Mouse (Mus musculus) CH12.LX (cell line): ENCODE measurements around the gene Tmem199. TPM values are rescaled to one million over a fixed set of nuclear protein-coding genes. Genes with fewer than 3 reads are reported as not detected.

Source experiments
- DNase-seq: peaks from one replicate; pipeline ENCODE4 v3.0.0-alpha.2; 2013; ENCODE audit errors: extremely low read depth
- H3K27ac ChIP-seq: 2 replicates; pipeline ENCODE4 v1.5.1; 2012; ENCODE audit warnings: low read depth, mild to moderate bottlenecking, control low read depth, moderate library complexity; ENCODE audit not compliant: insufficient read depth
- H3K27me3 ChIP-seq: replicated peaks from 2 replicates; pipeline ENCODE3; 2012; ENCODE audit warnings: inconsistent platforms
- H3K36me3 ChIP-seq, 2 experiments: replicated peaks in 1 of 2; 2 replicates each; pipeline versions ENCODE3 to v1.6.1; 2012; ENCODE audit warnings: inconsistent platforms in 1 of 2, low read length in 1 of 2, mild to moderate bottlenecking in 1 of 2, mixed read lengths in 1 of 2, moderate library complexity in 1 of 2; ENCODE audit not compliant: control insufficient read depth in 1 of 2, insufficient read depth in 1 of 2
- H3K4me1 ChIP-seq, 2 experiments: 2 replicates each; pipeline ENCODE4 v1.6.1; 2012; ENCODE audit warnings: inconsistent platforms in 1 of 2, moderate library complexity in 1 of 2; ENCODE audit not compliant: insufficient read depth in 2 of 2, control insufficient read depth in 1 of 2
- H3K4me2 ChIP-seq: 2 replicates; pipeline ENCODE4 v1.6.1; 2012; ENCODE audit warnings: low read depth, mild to moderate bottlenecking, control low read depth; ENCODE audit not compliant: poor library complexity, insufficient read depth, severe bottlenecking
- H3K4me3 ChIP-seq, 3 experiments: fragments of 150-350 bp in 1 of 3; sonication (generic) in 1 of 3; replicated peaks in 1 of 3; 2 replicates each; pipeline versions ENCODE3 to v1.5.1; 2011 to 2012; ENCODE audit warnings: low read depth in 2 of 3, low read length in 2 of 3, mild to moderate bottlenecking in 2 of 3, moderate library complexity in 2 of 3, control low read depth in 1 of 3, improper control_type of control experiment in 1 of 3, inconsistent platforms in 1 of 3, mixed read lengths in 1 of 3; ENCODE audit not compliant: poor library complexity in 1 of 3
- H3K79me2 ChIP-seq: replicated peaks from 2 replicates; pipeline ENCODE4 v1.6.1; 2012; ENCODE audit warnings: mild to moderate bottlenecking, moderate library complexity; ENCODE audit not compliant: control insufficient read depth, poor library complexity, insufficient read depth, severe bottlenecking; ENCODE audit errors: extremely low read depth
- H3K9ac ChIP-seq: 2 replicates; pipeline ENCODE4 v1.6.1; 2012; ENCODE audit warnings: low read depth, mild to moderate bottlenecking, control low read depth, moderate library complexity; ENCODE audit not compliant: insufficient read depth
- H3K9me3 ChIP-seq: replicated peaks from 2 replicates; pipeline ENCODE3; 2012; ENCODE audit warnings: low read length, inconsistent platforms, mixed read lengths
- CHD2 ChIP-seq: IDR thresholded peaks from 2 replicates; pipeline ENCODE4 v1.6.1; 2011; ENCODE audit warnings: low read length, improper control_type of control experiment
- CTCF ChIP-seq, 2 experiments: IDR thresholded peaks in 1 of 2; conservative IDR thresholded peaks in 1 of 2; 2 replicates each; pipeline ENCODE4 v1.5.1; 2011 to 2012; ENCODE audit warnings: low read depth in 2 of 2, low read length in 2 of 2, improper control_type of control experiment in 1 of 2, inconsistent platforms in 1 of 2, mild to moderate bottlenecking in 1 of 2, moderate library complexity in 1 of 2
- ELF1 ChIP-seq: IDR thresholded peaks from 2 replicates; pipeline ENCODE4 v1.6.1; 2014; ENCODE audit warnings: low read depth, mild to moderate bottlenecking, inconsistent platforms, low read length, improper control_type of control experiment
- IRF4 ChIP-seq: IDR thresholded peaks from 2 replicates; pipeline ENCODE4 v1.6.1; 2014; ENCODE audit warnings: low read depth, mild to moderate bottlenecking, inconsistent platforms, low read length, improper control_type of control experiment
- MAFK ChIP-seq: IDR thresholded peaks from 2 replicates; pipeline ENCODE4 v1.6.1; 2011; ENCODE audit warnings: low read length, improper control_type of control experiment; ENCODE audit not compliant: insufficient replicate concordance
- MAZ ChIP-seq: IDR thresholded peaks from 2 replicates; pipeline ENCODE4 v1.6.1; 2012; ENCODE audit warnings: low read depth, mild to moderate bottlenecking, inconsistent platforms, low read length, improper control_type of control experiment, moderate library complexity
- MEF2A ChIP-seq: IDR thresholded peaks from 2 replicates; pipeline ENCODE4 v1.6.1; 2014; ENCODE audit warnings: low read depth, mild to moderate bottlenecking, inconsistent platforms, low read length, improper control_type of control experiment, borderline replicate concordance
- MXI1 ChIP-seq: IDR thresholded peaks from 2 replicates; pipeline ENCODE4 v1.6.1; 2011; ENCODE audit warnings: mild to moderate bottlenecking, low read depth, low read length, improper control_type of control experiment
- MYC ChIP-seq: IDR thresholded peaks from 2 replicates; pipeline ENCODE4 v1.6.1; 2011; ENCODE audit warnings: low read depth, mild to moderate bottlenecking, improper control_type of control experiment, low read length
- NELFE ChIP-seq: IDR thresholded peaks from 2 replicates; pipeline ENCODE4 v1.6.1; 2011; ENCODE audit warnings: low read depth, low read length, improper control_type of control experiment
- PAX5 ChIP-seq: IDR thresholded peaks from 2 replicates; pipeline ENCODE4 v1.6.1; 2012; ENCODE audit warnings: low read length, inconsistent platforms, mixed read lengths
- RAD21 ChIP-seq: IDR thresholded peaks from 2 replicates; pipeline ENCODE4 v1.6.1; 2011; ENCODE audit warnings: low read depth, mild to moderate bottlenecking, low read length, improper control_type of control experiment, moderate library complexity
- SMC3 ChIP-seq: IDR thresholded peaks from 2 replicates; pipeline ENCODE4 v1.6.1; 2011; ENCODE audit warnings: low read depth, low read length, improper control_type of control experiment
- UBTF ChIP-seq: IDR thresholded peaks from 2 replicates; pipeline ENCODE4 v1.6.1; 2012; ENCODE audit warnings: low read depth, mild to moderate bottlenecking, inconsistent platforms, low read length, improper control_type of control experiment, moderate library complexity
- USF1 ChIP-seq: IDR thresholded peaks from 2 replicates; pipeline ENCODE4 v1.6.1; 2014; ENCODE audit warnings: low read depth, mild to moderate bottlenecking, inconsistent platforms, low read length, improper control_type of control experiment
- USF2 ChIP-seq: conservative IDR thresholded peaks from 2 replicates; pipeline ENCODE4 v1.6.1; 2011; ENCODE audit warnings: low read depth, low read length, improper control_type of control experiment
- ZC3H11A ChIP-seq: IDR thresholded peaks from 2 replicates; pipeline ENCODE4 v1.6.1; 2012; ENCODE audit warnings: low read depth, mild to moderate bottlenecking, inconsistent platforms, low read length, improper control_type of control experiment
- ZNF384 ChIP-seq: IDR thresholded peaks from 2 replicates; pipeline ENCODE4 v1.6.1; 2012; ENCODE audit warnings: low read depth, low read length, improper control_type of control experiment, inconsistent platforms
- dilution Hi-C: fragments of 300-500 bp; cut with MboI; formaldehyde crosslinking; loops from 2 replicates; pipeline ENCODE4 v1.14.3; 2020; ENCODE audit warnings: low sequenced_read_pairs; ENCODE audit not compliant: extremely low pct_unique_long_range_greater_than_20kb, extremely low pct_ligation_motif_present
- in situ Hi-C: fragments of 300-500 bp; cut with MboI; formaldehyde crosslinking; loops from 3 replicates; pipeline ENCODE4 v1.14.3; 2019; ENCODE audit warnings: low sequenced_read_pairs, low pct_ligation_motif_present, low pct_unique_long_range_greater_than_20kb, mixed read lengths
- polyA plus RNA-seq: library from polyadenylated mRNA; unstranded; fragments of >175 nt; gene quantifications from 2 replicates; pipeline ENCODE4 v1.2.1, GENCODE M21; 2012; ENCODE audit warnings: low read depth; ENCODE audit not compliant: insufficient read length
- total RNA-seq, 2 experiments: library from RNA; depleted of rRNA; stranded (reverse); fragments of 300-350 nt in 1 of 2; fragments of >200 nt in 1 of 2; gene quantifications; 2 replicates each; pipeline ENCODE4 v1.2.3; 2012 to 2014

Gene Tmem199
- total and polyA plus RNA-seq, 3 experiments = 67.3 to 109 (median 80.4) TPM

DNA sequence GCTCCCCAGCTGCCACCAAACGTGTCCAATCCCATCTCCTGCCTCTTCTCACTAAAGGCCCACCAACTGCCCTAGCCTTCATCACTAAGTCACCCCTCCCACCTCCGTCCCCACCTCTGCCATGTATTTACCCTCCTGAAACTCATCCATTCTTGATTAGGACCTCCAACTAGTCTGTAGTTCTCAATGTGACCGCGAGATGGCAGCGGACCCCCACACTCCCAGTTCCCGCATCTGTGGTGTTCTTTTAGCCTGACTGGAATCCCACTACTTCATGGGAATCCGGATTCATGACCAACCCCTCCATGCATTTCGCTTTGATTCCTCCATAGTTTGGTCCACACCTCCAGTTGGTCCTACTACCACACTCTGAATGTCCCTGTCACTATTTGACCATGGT lies 23.8 kb downstream of the Tmem199 start:
- H3K4me2 ChIP-seq = no peak overlapping the region
- in situ Hi-C loops (no loop called here), dilution Hi-C loops (no loop called here)
- peaks cover 0 to 4% of the 10 kb centered on the region in 2 experiments; a peak in 1 of 4 replicates for H3K4me1 ChIP-seq
- no peak overlapping the region for H3K9ac ChIP-seq
- H3K36me3 ChIP-seq = no peaks in the 10 kb centered on the region
- peak; percentile 69 for DNase-seq
- H3K4me3 ChIP-seq = no peak overlapping the region
- H3K9me3 ChIP-seq = no peaks in the 10 kb centered on the region
- peak; percentile 96 for TF ChIP-seq RAD21
- TF ChIP-seq NELFE = peak; percentile 57; the same call in 1 of the 2 replicates
- peak; percentile 73; the same call in 1 of the 2 replicates for TF ChIP-seq IRF4
- 0 out of 2 replicates have a peak, but pooled peaks have one; percentile 26 for TF ChIP-seq MAZ
- peak; percentile 85 for TF ChIP-seq SMC3
- TF ChIP-seq MXI1 = no peak
- TF ChIP-seq CHD2 = no peak
- peak; percentile 56; the same call in 1 of the 2 replicates for TF ChIP-seq ZC3H11A
- TF ChIP-seq CTCF (conservative IDR thresholded peaks at IDR 0.05 in 1 of 2, IDR thresholded peaks at IDR 0.05 in 1 of 2; ENCODE audit: low read depth in 2 of 2, low read length in 2 of 2) = peak; percentile 71 to 96
- no peak for TF ChIP-seq USF2
- TF ChIP-seq MYC = 0 out of 2 replicates have a peak, but pooled peaks have one; percentile 27
- no peak overlapping the region for H3K27ac ChIP-seq
- no peaks in the 10 kb centered on the region for H3K79me2 ChIP-seq
- H3K27me3 ChIP-seq = no peaks in the 10 kb centered on the region

DNA sequence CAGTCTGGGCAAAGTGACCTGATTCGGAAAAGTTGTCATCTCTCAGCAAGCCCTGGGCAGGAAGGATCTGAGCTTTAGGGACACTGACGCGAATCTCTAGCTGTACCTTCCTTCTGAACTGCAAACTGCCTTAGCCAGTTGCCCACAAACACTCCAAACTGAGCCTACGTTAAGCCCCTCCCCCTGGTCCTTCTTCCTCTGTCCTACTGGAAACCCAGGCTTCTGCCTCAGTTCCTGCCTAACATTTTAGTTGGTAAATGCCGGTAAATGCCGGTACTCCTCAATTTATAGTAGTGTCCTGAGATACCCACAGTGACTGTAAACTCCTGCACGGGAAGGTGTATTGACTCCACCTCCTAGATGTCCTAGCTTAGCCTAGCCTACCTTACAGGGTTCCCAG lies 28.3 kb downstream of the Tmem199 start:
- Histone ChIP-seq H3K27me3 (no peaks in the 10 kb centered on the region), H3K36me3 (no peaks in the 10 kb centered on the region), H3K4me3 (no peak overlapping the region), H3K79me2 (no peaks in the 10 kb centered on the region), H3K4me2 (no peak overlapping the region), H3K27ac (no peak overlapping the region), H3K9me3 (no peaks in the 10 kb centered on the region), H3K4me1 (no peaks in the 10 kb centered on the region), H3K9ac (no peak overlapping the region)
- TF ChIP-seq RAD21 (no peak), MAZ (no peak), ZC3H11A (no peak), ELF1 (no peak), ZNF384 (no peak), CHD2 (no peak), UBTF (no peak), PAX5 (no peak), MEF2A (no peak), USF1 (no peak), MAFK (no peak)
- no peak for DNase-seq
- in situ Hi-C loops = no loop called here
- dilution Hi-C loops = no loop called here
